Mouse (Mus musculus): ENCODE data around the gene Abhd14a. TPM values are rescaled to one million over a fixed set of nuclear protein-coding genes. Genes with fewer than 3 reads are reported as not detected.
"Not testable (repeated sequence)": the region's sequence is repeated elsewhere in the genome, so short reads cannot be mapped to it uniquely, and the experiment has no call there.

Gene Abhd14a
- polyA plus RNA-seq (2015; fragmentation: Nextera tagmentation; extraction: Ambion mirVana): 20.8 and 21.0 TPM in 2 replicates

- peak; percentile 75 for TF ChIP-seq CTCF (IDR thresholded peaks at IDR 0.05; ENCODE audit: low read depth)
- WGBS: under 1% methylated on average over 24 of the region's 24 CpGs
- Histone ChIP-seq H3K4me2 (replicated peaks; ENCODE audit: low read depth) (peak within 1 kb of the TSS; percentile 95), H3K27ac (ENCODE audit: low read depth, low read length) (peak within 1 kb of the TSS; percentile 77), H3K4me3 (ENCODE audit: low read depth, low read length) (peak within 1 kb of the TSS; percentile 54), H3K36me3 (ENCODE audit: control insufficient read depth, insufficient read depth) (no peaks in the 10 kb centered on the region; the same call in 1 of the 2 replicates), H3K9ac (ENCODE audit: low read depth, low read length) (peak within 1 kb of the TSS; percentile 59), H3K9me3 (ENCODE audit: control insufficient read depth) (no peaks in the 10 kb centered on the region), H3K4me1 (replicated peaks; ENCODE audit: control insufficient read depth, insufficient read depth, low read length) (peaks cover 12% of the 10 kb centered on the region), H3K27me3 (replicated peaks; ENCODE audit: control insufficient read depth, insufficient read depth, low read length) (no peaks in the 10 kb centered on the region)
- peak; percentile 95 for ATAC-seq
These were observed at the start of gene Abhd14a, which contains the start of gene Abhd14b for GRCm38 (mm10) chr9:106447348-106447747. Gene Abhd14a (minus strand): TSS chr9:106447678. Gene Abhd14b (plus strand): TSS chr9:106447459.

GRCm38 (mm10) chr9:106487602-106488001 lies 40.1 kb upstream of the Abhd14a start:
- peaks cover 37% of the 10 kb centered on the region for H3K36me3 ChIP-seq (ENCODE audit: control insufficient read depth, insufficient read depth)
- WGBS: 88% methylated on average over 6 of the region's 6 CpGs
- H3K4me1 ChIP-seq (replicated peaks; ENCODE audit: control insufficient read depth, insufficient read depth, low read length); H3K9ac ChIP-seq (ENCODE audit: low read depth, low read length); H3K9me3 ChIP-seq (ENCODE audit: control insufficient read depth); H3K27me3 ChIP-seq (replicated peaks; ENCODE audit: control insufficient read depth, insufficient read depth, low read length); H3K4me2 ChIP-seq (replicated peaks; ENCODE audit: low read depth); H3K27ac ChIP-seq (ENCODE audit: low read depth, low read length); ATAC-seq; H3K4me3 ChIP-seq (ENCODE audit: low read depth, low read length): not testable (repeated sequence)

GRCm38 (mm10) chr9:106485076-106485475 lies 37.6 kb upstream of the Abhd14a start:
- WGBS: 86% methylated on average over 10 of the region's 10 CpGs

GRCm38 (mm10) chr9:106483606-106484005 lies 36.1 kb upstream of the Abhd14a start:
- Histone ChIP-seq H3K36me3 (ENCODE audit: control insufficient read depth, insufficient read depth) (peaks cover 68% of the 10 kb centered on the region), H3K9me3 (ENCODE audit: control insufficient read depth) (no peaks in the 10 kb centered on the region), H3K4me3 (ENCODE audit: low read depth, low read length) (no peak overlapping the region), H3K4me1 (replicated peaks; ENCODE audit: control insufficient read depth, insufficient read depth, low read length) (no peaks in the 10 kb centered on the region), H3K27me3 (replicated peaks; ENCODE audit: control insufficient read depth, insufficient read depth, low read length) (no peaks in the 10 kb centered on the region), H3K4me2 (replicated peaks; ENCODE audit: low read depth) (no peak overlapping the region), H3K9ac (ENCODE audit: low read depth, low read length) (no peak overlapping the region), H3K27ac (ENCODE audit: low read depth, low read length) (no peak overlapping the region)
- no peak for ATAC-seq
- no peak for TF ChIP-seq CTCF (IDR thresholded peaks at IDR 0.05; ENCODE audit: low read depth)
- WGBS: 90% methylated on average over 17 of the region's 17 CpGs

More at GRCm38 (mm10) chr9:106485076-106485475, 37.6 kb upstream of the Abhd14a start:
- Histone ChIP-seq H3K36me3 (ENCODE audit: control insufficient read depth, insufficient read depth) (peaks cover 56% of the 10 kb centered on the region), H3K4me2 (replicated peaks; ENCODE audit: low read depth) (no peak overlapping the region), H3K27ac (ENCODE audit: low read depth, low read length) (no peak overlapping the region; the same call in 1 of the 2 replicates), H3K9ac (ENCODE audit: low read depth, low read length) (no peak overlapping the region), H3K4me3 (ENCODE audit: low read depth, low read length) (no peak overlapping the region), H3K9me3 (ENCODE audit: control insufficient read depth) (no peaks in the 10 kb centered on the region), H3K27me3 (replicated peaks; ENCODE audit: control insufficient read depth, insufficient read depth, low read length) (no peaks in the 10 kb centered on the region), H3K4me1 (replicated peaks; ENCODE audit: control insufficient read depth, insufficient read depth, low read length) (no peaks in the 10 kb centered on the region)
- no peak for TF ChIP-seq CTCF (IDR thresholded peaks at IDR 0.05; ENCODE audit: low read depth)
- ATAC-seq: no peak

- Histone ChIP-seq H3K4me1 (replicated peaks; ENCODE audit: control insufficient read depth, insufficient read depth, low read length) (no peaks in the 10 kb centered on the region), H3K36me3 (ENCODE audit: control insufficient read depth, insufficient read depth) (peaks cover 68% of the 10 kb centered on the region), H3K27ac (ENCODE audit: low read depth, low read length) (no peak overlapping the region), H3K4me3 (ENCODE audit: low read depth, low read length) (no peak overlapping the region), H3K4me2 (replicated peaks; ENCODE audit: low read depth) (no peak overlapping the region), H3K9ac (ENCODE audit: low read depth, low read length) (no peak overlapping the region), H3K27me3 (replicated peaks; ENCODE audit: control insufficient read depth, insufficient read depth, low read length) (no peaks in the 10 kb centered on the region), H3K9me3 (ENCODE audit: control insufficient read depth) (no peaks in the 10 kb centered on the region)
- no peak for ATAC-seq
- no peak for TF ChIP-seq CTCF (IDR thresholded peaks at IDR 0.05; ENCODE audit: low read depth)
- 94% methylated on average over 10 of the region's 10 CpGs for WGBS
These were observed 35.7 kb upstream of the Abhd14a start for GRCm38 (mm10) chr9:106483136-106483535.

GRCm38 (mm10) chr9:106482578-106483115 lies 35.2 kb upstream of the Abhd14a start:
- no peak for TF ChIP-seq CTCF (IDR thresholded peaks at IDR 0.05; ENCODE audit: low read depth)
- no peaks in the 10 kb centered on the region for H3K4me1 ChIP-seq (replicated peaks; ENCODE audit: control insufficient read depth, insufficient read depth, low read length)
- H3K9me3 ChIP-seq (ENCODE audit: control insufficient read depth): no peaks in the 10 kb centered on the region
- H3K27ac ChIP-seq (ENCODE audit: low read depth, low read length): no peak overlapping the region
- peaks cover 68% of the 10 kb centered on the region for H3K36me3 ChIP-seq (ENCODE audit: control insufficient read depth, insufficient read depth)
- H3K27me3 ChIP-seq (replicated peaks; ENCODE audit: control insufficient read depth, insufficient read depth, low read length): no peaks in the 10 kb centered on the region
- no peak for ATAC-seq
- 82% methylated on average over 17 of the region's 17 CpGs for WGBS
- H3K4me2 ChIP-seq (replicated peaks; ENCODE audit: low read depth): no peak overlapping the region
- no peak overlapping the region for H3K4me3 ChIP-seq (ENCODE audit: low read depth, low read length)
- H3K9ac ChIP-seq (ENCODE audit: low read depth, low read length): no peak overlapping the region

Measured in intestine, postnatal 0 days (tissue).